Mouse (Mus musculus) megakaryocyte, embryonic 14.5 days (primary cell): Measurements from ENCODE around the gene Ubl7. TPM values are rescaled to one million over a fixed set of nuclear protein-coding genes. Genes with fewer than 3 reads are reported as not detected.

ENCODE experiments used
- H3K27me3 ChIP-seq: replicated peaks from 2 replicates; pipeline ENCODE3; 2012; ENCODE audit warnings: inconsistent platforms
- H3K36me3 ChIP-seq: replicated peaks from 2 replicates; pipeline ENCODE3; 2012; ENCODE audit warnings: low read length, inconsistent platforms, mixed read lengths
- H3K4me1 ChIP-seq: 2 replicates; pipeline ENCODE4 v1.6.1; 2012; ENCODE audit warnings: inconsistent platforms
- H3K4me3 ChIP-seq: replicated peaks from 2 replicates; pipeline ENCODE3; 2012; ENCODE audit warnings: moderate library complexity, mild to moderate bottlenecking, inconsistent platforms
- H3K9me3 ChIP-seq: 2 replicates; pipeline ENCODE4 v1.6.1; 2012; ENCODE audit warnings: inconsistent platforms
- FLI1 ChIP-seq: IDR thresholded peaks from 2 replicates; pipeline ENCODE4 v1.6.1; 2012; ENCODE audit warnings: low read length, inconsistent platforms, mixed read lengths
- GATA1 ChIP-seq: IDR thresholded peaks from 3 replicates; pipeline ENCODE4 v1.6.1; 2012; ENCODE audit warnings: mixed read lengths, low read length, inconsistent platforms, borderline replicate concordance
- polyA plus RNA-seq: library from polyadenylated mRNA; stranded (reverse); fragments of >175 nt; gene quantifications from 2 replicates; pipeline ENCODE4 v1.2.3, GENCODE M21; 2012; ENCODE audit warnings: low replicate concordance; ENCODE audit not compliant: insufficient read depth

Gene Ubl7
- polyA plus RNA-seq, 1 experiment = 138 TPM

DNA sequence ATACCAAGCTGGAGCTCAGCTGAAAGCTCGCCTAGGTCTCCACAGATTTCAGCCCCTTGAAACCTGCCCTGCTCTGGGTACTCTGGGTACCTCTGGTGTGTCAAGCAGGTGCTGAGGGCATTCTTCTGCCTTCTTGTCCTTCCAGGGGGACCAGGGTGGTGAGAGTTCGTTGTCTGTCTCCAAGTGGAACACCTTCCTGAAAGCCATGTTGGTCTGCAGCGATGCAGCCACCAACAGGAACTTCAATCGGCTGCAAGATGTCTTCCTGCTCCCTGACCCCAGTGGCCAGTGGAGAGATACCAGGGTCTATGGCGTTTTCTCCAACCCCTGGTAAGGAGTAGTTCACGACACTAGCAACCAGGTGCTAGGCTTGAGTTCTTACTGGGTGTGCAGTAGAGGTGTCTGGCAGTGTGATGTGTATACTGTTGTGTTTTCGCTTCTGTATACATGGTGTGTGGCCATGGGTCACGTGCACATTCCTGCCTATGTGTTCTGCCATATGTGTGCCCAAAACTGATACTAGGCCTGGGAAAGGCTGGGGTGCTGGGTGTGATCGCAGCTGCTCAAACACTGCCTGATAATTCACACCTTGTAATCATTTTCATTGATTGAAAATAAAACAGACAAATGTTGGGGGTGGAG is 45.5 kb downstream of the Ubl7 start:
- no peak overlapping the region for H3K4me3 ChIP-seq
- no peaks in the 10 kb centered on the region for H3K9me3 ChIP-seq
- TF ChIP-seq FLI1 = no peak
- no peak for TF ChIP-seq GATA1
- peaks cover 67% of the 10 kb centered on the region for H3K4me1 ChIP-seq
- H3K27me3 ChIP-seq = peaks cover 10% of the 10 kb centered on the region
- peaks cover 81% of the 10 kb centered on the region for H3K36me3 ChIP-seq

DNA sequence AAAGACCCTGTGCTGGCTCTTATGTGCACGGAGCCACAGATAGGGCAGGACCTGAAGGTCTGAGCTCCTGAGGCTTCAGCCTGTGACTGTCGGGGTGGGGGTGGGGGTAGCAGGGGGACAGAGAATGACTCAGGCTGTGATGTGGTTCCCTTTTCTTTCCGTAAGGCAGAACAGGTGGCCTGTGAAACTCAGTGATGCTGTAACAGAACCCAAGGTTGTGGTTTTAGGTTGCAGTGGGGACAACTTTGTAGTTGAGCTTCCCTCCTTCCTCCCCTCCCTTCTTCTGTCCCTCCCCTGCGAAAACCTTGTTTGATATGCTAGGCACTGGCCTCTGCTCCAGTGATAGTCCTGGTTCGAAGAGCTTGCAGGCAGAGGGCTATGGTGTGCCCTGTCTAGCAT is 46.1 kb downstream of the Ubl7 start:
- TF ChIP-seq FLI1 (no peak), GATA1 (no peak)
- peaks cover 7% of the 10 kb centered on the region for H3K27me3 ChIP-seq
- H3K4me3 ChIP-seq = no peak overlapping the region
- peaks cover 83% of the 10 kb centered on the region for H3K36me3 ChIP-seq
- no peaks in the 10 kb centered on the region for H3K9me3 ChIP-seq
- peaks cover 62% of the 10 kb centered on the region for H3K4me1 ChIP-seq

DNA sequence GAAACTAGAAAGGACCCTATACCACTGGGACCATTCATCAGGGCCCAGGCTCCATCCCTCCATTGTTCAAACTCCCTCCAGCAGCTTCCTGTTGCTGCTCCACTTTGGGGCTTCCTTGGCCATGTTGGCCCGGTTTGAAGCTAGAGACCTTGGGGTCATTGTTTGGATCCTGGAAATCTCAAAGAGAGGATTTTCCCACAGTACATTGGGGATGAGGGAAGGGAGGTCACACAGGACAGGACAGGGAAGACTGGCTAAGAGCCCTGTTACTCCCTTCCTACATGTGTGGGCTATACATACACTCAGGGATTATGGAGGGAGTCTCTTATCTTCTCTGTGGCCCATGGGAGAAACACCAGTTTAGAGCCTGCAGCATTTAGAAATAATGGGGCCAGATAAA is 47.8 kb downstream of the Ubl7 start:
- Histone ChIP-seq H3K27me3 (no peaks in the 10 kb centered on the region), H3K4me1 (peaks cover 52% of the 10 kb centered on the region), H3K4me3 (no peak overlapping the region), H3K36me3 (peaks cover 93% of the 10 kb centered on the region), H3K9me3 (no peaks in the 10 kb centered on the region)
- no peak for TF ChIP-seq GATA1
- no peak for TF ChIP-seq FLI1

DNA sequence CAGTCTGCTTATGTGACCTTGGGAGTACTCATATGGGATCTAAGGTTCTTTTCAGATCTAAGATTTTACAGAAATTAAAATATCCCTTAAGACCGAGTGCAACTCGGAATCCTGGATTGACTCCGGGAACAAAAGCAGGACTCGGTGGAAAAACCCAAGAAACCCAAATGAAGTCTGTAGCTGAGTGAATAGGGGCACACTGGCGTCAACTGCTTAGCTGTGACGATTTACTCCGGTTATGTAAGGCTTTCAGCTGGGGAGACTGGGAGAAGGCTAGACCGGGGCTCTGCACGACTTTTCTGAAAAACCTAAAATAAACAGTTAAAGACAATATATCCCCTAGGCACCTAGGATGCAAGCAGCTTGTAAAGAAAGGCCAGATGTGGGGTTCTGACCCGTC is 48.6 kb downstream of the Ubl7 start:
- Histone ChIP-seq H3K4me3 (no peak overlapping the region), H3K36me3 (peaks cover 91% of the 10 kb centered on the region), H3K9me3 (no peaks in the 10 kb centered on the region), H3K27me3 (no peaks in the 10 kb centered on the region), H3K4me1 (peaks cover 52% of the 10 kb centered on the region)
- TF ChIP-seq GATA1 (no peak), FLI1 (no peak)

DNA sequence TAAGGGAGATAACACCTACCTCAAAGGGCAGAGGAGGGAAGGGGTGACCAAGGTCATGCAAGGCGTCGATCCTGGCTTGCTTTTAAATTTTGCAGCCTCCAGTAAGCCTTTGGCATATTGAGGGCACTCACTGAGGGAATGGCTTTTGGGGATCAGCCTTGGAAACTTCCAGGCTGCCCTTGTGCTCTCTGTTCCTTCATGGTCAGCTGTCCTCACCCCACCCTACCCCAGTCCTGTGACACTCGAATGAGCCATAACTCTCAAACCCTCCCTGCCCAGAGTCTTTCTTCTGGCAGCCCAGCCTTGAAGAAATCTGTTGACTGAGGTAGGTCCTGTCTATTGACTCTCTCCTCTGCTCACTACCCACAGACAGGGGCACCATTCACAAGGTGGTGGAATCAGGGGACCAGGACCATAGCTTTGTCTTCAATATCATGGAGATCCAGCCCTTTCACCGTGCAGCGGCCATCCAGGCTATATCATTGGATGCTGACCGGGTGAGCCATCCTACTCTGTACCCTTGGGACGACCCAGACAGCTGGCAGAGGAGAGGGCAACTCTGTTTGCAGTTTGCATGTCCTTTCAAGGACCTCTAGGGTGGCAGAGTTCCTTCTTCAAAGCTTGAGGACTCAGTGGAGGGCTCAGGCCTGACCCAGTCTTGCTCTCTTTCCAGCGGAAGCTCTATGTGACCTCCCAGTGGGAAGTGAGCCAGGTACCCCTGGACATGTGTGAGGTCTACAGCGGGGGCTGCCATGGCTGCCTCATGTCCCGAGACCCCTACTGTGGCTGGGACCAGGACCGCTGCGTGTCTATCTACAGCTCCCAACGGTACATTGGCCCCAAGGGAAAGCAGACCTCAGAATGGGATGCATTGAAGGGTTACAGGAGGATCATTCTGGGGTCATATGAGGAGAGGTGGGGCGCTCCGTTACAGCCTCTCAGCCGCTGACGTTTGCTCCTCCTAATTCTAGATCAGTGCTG is 49.4 kb downstream of the Ubl7 start:
- no peak for TF ChIP-seq GATA1
- no peak for TF ChIP-seq FLI1
- no peak overlapping the region for H3K4me3 ChIP-seq
- H3K36me3 ChIP-seq = peaks cover 84% of the 10 kb centered on the region
- no peaks in the 10 kb centered on the region for H3K9me3 ChIP-seq
- peaks cover 47% of the 10 kb centered on the region for H3K4me1 ChIP-seq
- no peaks in the 10 kb centered on the region for H3K27me3 ChIP-seq

DNA sequence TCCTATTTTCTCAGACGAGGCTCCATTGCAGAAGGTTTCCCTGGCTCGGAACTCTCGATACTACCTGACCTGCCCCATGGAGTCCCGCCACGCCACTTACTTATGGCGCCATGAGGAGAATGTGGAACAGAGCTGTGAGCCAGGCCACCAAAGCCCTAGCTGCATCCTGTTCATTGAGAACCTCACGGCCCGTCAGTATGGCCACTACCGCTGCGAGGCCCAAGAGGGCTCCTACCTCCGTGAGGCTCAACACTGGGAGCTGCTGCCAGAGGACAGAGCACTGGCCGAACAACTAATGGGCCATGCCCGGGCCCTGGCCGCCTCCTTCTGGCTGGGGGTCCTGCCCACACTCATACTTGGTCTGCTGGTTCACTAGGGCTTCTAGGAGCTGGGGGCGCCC is 50.4 kb downstream of the Ubl7 start:
- Histone ChIP-seq H3K4me1 (peaks cover 45% of the 10 kb centered on the region), H3K4me3 (no peak overlapping the region), H3K27me3 (peaks cover 1% of the 10 kb centered on the region), H3K9me3 (no peaks in the 10 kb centered on the region), H3K36me3 (peaks cover 74% of the 10 kb centered on the region)
- TF ChIP-seq FLI1 (no peak), GATA1 (no peak)

DNA sequence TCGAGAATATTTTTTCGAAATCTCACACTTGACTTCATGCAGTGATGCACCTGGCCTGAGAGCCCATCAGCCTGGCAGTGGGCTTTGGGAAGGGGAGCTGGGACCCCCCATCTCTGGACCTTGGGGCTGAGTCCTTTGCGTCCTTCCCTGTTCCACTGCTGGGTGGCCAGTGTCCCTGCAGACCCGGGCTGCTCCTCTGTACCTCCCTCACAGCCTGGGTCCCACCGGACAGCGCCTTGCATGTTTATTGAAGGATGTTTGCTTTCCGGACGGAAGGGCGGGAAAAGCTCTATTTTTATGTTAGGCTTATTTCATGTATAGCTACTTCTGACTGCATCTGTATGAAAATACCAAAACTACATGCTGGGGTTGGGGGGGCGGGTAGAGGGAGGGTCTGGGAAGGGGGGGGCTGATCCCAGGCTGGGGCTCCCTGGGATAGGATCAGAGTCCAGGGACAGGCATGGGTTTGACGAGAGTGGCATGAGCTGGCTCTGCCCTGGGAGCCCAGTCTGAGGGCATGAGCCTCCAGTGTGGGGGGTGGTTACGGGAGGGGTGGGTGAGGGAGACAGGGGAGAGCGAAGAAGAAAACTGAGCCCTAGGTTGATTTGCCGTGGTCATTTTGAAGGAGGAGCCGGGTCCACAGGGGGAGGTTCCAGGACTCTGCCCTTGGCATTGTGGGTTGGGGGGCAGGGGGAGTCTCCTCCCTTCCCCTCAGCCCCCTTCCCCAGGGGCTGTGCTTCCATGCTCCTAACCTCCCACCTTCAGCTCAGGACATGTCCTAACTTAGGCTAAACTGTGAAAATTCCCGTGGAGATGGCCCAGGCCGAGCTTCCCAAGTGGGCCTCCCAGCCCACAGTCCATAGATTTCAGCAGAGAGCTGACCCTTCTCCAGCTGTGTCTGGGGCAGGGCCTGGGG is 51.3 kb downstream of the Ubl7 start:
- no peak for TF ChIP-seq FLI1
- no peak for TF ChIP-seq GATA1
- peaks cover 65% of the 10 kb centered on the region for H3K36me3 ChIP-seq
- no peaks in the 10 kb centered on the region for H3K9me3 ChIP-seq
- no peak overlapping the region for H3K4me3 ChIP-seq
- peaks cover 38% of the 10 kb centered on the region for H3K4me1 ChIP-seq
- peaks cover 1% of the 10 kb centered on the region for H3K27me3 ChIP-seq

DNA sequence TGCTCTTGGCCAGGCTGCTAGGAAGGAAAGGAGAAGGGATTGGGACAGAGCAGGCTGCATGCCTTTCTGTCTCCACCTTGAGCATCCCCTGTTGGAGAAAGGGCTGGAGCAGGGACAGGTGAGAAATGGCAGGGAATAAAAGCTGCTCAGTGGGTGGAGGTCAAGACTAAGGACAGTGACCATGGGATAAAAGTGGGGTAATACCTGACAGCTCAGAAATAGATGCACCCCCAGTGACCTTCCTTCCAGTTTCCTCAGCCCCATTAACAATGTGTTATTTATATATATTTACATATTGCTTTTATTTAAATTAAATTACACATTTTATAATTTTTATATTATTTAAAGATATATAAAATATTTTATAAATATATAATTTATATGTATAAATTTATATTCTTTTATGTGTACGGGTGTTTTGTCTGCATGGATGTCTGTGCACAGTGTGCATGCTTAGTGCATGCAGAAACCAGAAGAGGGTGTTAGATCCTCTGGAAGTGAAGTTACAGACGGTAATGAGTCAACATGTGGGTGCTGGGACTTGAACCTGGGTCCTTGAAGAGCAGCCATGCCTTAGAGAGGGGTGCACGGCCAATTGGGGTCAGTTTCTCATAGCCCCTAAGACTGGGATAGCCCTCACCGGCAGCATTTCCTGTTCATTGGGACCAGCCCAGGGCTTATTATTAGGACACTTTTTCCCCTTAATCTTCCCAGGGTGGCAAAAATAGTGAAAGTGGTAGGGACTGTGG is 52.6 kb downstream of the Ubl7 start:
- Histone ChIP-seq H3K27me3 (peaks cover 1% of the 10 kb centered on the region), H3K9me3 (no peaks in the 10 kb centered on the region), H3K4me3 (no peak overlapping the region), H3K4me1 (peaks cover 41% of the 10 kb centered on the region), H3K36me3 (peaks cover 52% of the 10 kb centered on the region)
- TF ChIP-seq FLI1 = no peak
- no peak for TF ChIP-seq GATA1

DNA sequence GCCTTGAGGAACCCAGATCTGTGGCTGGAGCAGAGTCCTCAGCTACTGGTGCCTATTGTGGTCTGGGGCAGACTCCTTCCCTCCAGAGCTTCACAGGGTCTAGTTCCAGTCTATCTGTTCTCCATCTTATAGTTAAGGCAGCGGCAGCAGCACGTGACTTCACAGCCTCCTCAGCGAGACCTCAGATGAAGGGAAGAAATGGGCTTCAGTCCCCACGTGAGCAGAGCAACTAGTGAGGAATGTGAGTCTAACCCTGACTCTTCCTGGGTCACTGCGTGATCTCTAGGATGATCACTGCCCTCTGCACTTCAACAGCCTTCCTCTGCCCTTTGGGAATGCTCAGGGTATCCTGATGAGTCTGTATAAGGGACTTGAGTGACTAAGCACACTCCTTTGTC is 53.2 kb downstream of the Ubl7 start:
- peaks cover 1% of the 10 kb centered on the region for H3K27me3 ChIP-seq
- TF ChIP-seq GATA1 = no peak
- TF ChIP-seq FLI1 = no peak
- H3K4me1 ChIP-seq = peaks cover 47% of the 10 kb centered on the region
- no peak overlapping the region for H3K4me3 ChIP-seq
- no peaks in the 10 kb centered on the region for H3K9me3 ChIP-seq
- peaks cover 46% of the 10 kb centered on the region for H3K36me3 ChIP-seq
